Mouse (Mus musculus) Patski (cell line): Measurements from ENCODE around the gene Cpm. TPM values are rescaled to one million over a fixed set of nuclear protein-coding genes. Genes with fewer than 3 reads are reported as not detected.

Experiments
- ATAC-seq: fragments of 100-300 bp; one replicate; pipeline ENCODE4 v1.8.0; 2021
- CTCF ChIA-PET: fragments of 350-600 bp; sonication (Branson Sonifier 250); formaldehyde crosslinking; loops from one replicate; lab custom pipeline; 2022; ENCODE audit warnings: inconsistent platforms; lab: Charles Lee
- POLR2A ChIA-PET: fragments of 350-600 bp; sonication (Branson Sonifier 250); formaldehyde crosslinking; loops from one replicate; lab custom pipeline; 2022; ENCODE audit warnings: antibody characterized with exemption, inconsistent platforms; lab: Charles Lee
- DNase-seq: peaks from one replicate; pipeline ENCODE4 v3.0.0-alpha.2; 2011; ENCODE audit warnings: low read depth, low spot score
- H3K27me3 ChIP-seq: fragments of 371-371 bp; one replicate; pipeline ENCODE4 v1.5.1; 2021
- CTCF ChIP-seq: fragments of 100-300 bp; IDR thresholded peaks from one replicate; pipeline ENCODE4 v1.5.1; 2021
- in situ Hi-C: fragments of 300-500 bp; cut with MboI; formaldehyde crosslinking; loops from 3 replicates; pipeline ENCODE4 v1.11.1; 2018; ENCODE audit warnings: low pct_unique_long_range_greater_than_20kb, mixed read lengths
- polyA plus RNA-seq: library from polyadenylated mRNA; unstranded; gene quantifications from one replicate; pipeline ENCODE4 v1.2.3, GENCODE M21; 2021

Cpm gene
- polyA plus RNA-seq, 1 experiment from 2014 or later: 1.4 TPM

DNA sequence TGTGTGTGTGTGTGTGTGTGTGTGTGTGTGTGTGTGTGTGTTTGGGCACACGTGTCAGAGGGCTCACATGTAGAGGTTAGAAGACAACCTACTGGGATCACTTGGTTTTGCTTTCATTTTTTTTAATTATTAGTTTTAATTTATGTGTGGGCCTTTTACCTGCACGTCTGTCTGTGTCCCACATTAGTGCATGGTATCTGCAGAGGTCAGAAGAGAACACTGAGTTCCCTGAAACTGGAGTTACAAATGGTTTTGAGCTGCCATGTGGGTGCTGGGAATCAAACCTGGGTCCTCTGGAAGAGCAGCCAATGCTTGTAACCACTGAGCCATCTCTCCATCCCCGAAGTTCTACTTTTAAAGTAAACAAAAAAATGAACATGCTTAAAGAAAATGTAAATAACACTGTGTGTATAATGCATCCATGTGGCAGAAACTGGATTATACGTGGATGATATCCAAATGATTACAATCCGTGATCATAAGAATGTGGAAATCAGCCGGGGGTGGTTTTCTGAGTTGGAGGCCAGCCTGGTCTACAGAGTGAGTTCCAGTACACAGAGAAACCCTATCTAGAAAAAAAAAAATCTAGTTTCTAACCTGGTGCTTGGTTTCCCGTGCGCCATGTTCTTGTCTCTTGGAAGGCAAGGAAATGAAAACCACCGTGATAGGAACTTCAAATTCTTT, 37.8 kb downstream of the Cpm start:
- DNase-seq (no peak), ATAC-seq (no peak)
- ChIA-PET CTCF (no interaction called here), POLR2A (no interaction called here)
- no peak for TF ChIP-seq CTCF
- in situ Hi-C loops: loop anchor here (25.0 kb wide), 1 partner anchor 405 kb away; no protein-coding TSS in a partner anchor
- H3K27me3 ChIP-seq: no peaks in the 10 kb centered on the region

DNA sequence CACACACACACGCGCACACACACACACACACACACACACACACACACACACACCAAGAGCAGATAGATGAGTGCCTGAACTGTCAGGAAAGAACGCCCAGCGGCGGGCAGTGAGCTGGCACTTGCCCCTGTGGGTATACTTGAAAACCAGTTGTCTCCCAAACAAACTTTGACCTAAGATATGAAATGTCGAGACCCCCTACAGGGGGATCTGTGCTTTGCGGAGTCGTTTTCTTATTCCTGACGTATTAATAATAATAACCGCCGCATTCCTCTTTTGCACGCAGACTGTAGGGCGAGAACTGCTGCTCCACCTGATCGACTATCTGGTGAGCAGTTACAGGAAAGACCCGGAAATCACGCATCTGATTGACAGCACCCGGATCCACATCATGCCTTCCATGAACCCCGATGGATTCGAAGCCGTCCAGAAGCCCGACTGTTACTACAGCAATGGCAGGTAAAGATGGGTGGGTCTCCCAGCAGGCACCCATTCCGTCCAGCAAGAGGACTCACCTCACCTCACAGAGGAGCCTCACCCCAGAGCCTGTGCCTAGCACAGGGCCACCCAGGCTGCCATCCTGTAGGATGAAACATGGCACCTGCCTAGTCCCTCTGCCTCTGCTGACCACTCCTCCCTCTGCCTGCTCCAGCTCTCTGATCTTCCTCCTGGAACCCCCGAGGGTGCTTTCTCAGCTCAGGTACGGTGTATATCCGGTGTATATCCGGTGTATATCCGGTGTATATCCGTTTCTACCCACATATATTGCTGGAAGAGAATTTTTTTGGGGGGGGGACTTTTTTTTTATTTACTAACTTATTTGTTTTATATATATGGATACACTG, 38.6 kb downstream of the Cpm start:
- in situ Hi-C loops: loop anchor here (25.0 kb wide), 1 partner anchor 406 kb away; no protein-coding TSS in a partner anchor
- ATAC-seq (no peak), DNase-seq (no peak)
- ChIA-PET CTCF (no interaction called here), POLR2A (no interaction called here)
- no peaks in the 10 kb centered on the region for H3K27me3 ChIP-seq
- no peak for TF ChIP-seq CTCF

DNA sequence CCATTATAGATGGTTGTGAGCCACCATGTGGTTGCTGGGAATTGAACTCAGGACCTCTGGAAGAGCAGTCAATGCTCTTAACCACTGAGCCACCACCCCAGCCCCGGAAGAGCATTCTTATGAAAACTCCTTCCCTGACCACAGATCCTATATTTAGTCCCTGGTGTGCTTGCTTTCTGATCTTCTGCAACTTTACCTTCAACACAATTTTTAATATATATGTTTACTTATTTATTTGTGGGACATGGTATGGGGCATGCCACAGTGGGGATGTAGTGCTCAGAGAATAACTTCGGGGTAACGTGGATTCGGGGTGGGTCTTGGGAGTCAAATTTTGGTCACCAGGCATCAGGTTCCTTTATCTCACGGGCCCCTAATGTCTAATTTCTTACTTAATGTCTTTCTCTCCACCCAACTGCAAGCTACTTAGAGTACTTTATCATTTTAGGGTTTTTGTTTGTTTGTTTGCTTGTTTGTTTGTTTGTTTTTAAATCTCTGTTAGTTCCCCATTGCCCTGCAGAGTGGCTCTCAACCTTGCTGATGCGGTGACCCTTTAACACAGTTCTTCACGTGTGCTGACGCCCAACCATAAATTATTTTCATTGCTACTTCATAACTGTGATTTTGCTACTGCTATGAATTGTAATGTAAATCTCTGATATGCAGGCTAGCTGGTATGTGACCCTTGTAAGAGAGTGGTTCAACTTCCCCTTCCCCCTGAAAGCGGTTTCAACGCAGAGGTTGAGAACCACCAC, 39.4 kb downstream of the Cpm start:
- TF ChIP-seq CTCF: no peak
- POLR2A ChIA-PET: no interaction called here
- DNase-seq (no peak), ATAC-seq (no peak)
- no peaks in the 10 kb centered on the region for H3K27me3 ChIP-seq
- in situ Hi-C loops: loop anchor here (25.0 kb wide), 1 partner anchor 406 kb away; no protein-coding TSS in a partner anchor
- CTCF ChIA-PET: no interaction called here

DNA sequence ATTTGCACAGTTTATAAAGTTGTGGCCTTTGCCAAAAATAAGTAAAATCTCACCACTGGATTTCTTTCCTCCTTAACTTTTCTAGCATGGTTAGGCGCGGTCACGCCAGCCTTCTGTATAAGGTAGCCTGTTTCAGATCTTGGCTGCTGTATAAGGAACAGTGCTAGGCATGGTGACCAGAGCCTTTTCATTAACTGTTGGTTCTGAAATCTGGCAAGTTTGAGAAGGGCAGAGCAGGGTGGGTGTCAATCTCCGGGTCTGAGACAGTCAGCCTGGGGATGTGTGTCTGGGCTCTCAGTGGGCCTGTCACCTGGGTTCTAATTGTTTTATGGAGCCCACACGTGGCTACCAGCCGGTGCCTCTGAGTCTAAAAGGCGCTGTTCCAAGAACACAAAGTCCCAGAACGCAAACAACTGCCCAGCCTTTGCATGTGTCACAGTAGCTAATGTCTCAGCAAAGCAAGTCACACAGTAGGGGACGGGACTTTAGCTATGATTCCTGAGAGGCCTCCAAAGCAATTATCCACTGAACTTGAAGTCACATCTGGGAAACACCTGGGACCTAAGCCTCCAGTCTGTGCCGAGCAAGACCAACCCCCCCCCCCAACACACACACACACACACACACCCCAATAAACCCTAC, 40.3 kb downstream of the Cpm start:
- H3K27me3 ChIP-seq: no peaks in the 10 kb centered on the region
- in situ Hi-C loops: loop anchor here (25.0 kb wide), 1 partner anchor 407 kb away; no protein-coding TSS in a partner anchor
- ChIA-PET CTCF (interaction anchor here (0.6 to 1.2 kb wide), 2 partner anchors 9 to 197 kb away, joined by 3 read pairs; no protein-coding TSS in a partner anchor), POLR2A (interaction anchor here (0.6 kb wide), 1 partner anchor 297 kb away, joined by 4 read pairs; no protein-coding TSS in a partner anchor)
- TF ChIP-seq CTCF: no peak
- ATAC-seq: no peak
- no peak for DNase-seq

DNA sequence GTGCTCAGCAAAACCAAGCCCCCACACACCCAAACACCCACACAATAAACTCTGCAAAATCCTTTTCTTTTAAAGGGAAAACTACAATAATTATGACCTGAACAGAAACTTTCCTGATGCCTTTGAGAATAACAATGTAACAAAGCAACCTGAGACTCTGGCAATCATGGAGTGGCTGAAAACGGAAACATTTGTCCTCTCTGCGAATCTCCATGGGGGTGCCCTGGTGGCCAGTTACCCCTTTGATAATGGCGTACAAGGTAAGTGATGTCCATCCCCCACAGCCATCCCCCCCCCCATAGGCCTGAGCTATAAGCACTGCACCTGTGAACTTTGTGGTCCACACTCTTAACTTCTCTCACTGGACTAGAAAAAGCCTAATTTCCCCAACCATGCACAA, 40.8 kb downstream of the Cpm start:
- CTCF ChIA-PET: interaction anchor here (0.6 to 1.2 kb wide), 2 partner anchors 9 to 198 kb away, joined by 3 read pairs; no protein-coding TSS in a partner anchor
- in situ Hi-C loops: loop anchor here (25.0 kb wide), 1 partner anchor 408 kb away; no protein-coding TSS in a partner anchor
- POLR2A ChIA-PET: no interaction called here
- no peaks in the 10 kb centered on the region for H3K27me3 ChIP-seq
- ATAC-seq (no peak), DNase-seq (no peak)
- TF ChIP-seq CTCF: no peak

DNA sequence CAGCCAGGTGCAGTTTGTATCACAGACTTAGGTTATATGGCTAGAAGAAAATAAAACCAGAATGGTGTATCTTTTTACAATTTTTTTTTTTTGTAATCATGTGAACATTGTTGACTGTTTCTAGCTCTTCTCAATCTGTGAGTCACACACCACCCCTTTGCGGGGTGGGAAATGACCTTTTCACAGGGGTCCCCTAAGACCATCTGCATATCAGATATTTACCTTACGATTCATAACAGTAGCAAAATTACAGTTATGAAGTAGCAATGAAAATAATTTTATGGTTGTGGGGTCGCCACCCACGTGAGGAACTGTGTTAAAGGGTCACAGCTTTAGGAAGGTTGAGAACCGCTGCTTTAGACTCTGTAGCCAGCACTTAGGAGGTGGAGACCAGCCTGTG, 41.5 kb downstream of the Cpm start:
- no peaks in the 10 kb centered on the region for H3K27me3 ChIP-seq
- in situ Hi-C loops: loop anchor here (25.0 kb wide), 1 partner anchor 408 kb away; no protein-coding TSS in a partner anchor
- POLR2A ChIA-PET: no interaction called here
- CTCF ChIA-PET: interaction anchor here (1.2 kb wide), 1 partner anchor 199 kb away, joined by 3 read pairs; no protein-coding TSS in a partner anchor
- no peak for TF ChIP-seq CTCF
- ATAC-seq (no peak), DNase-seq (no peak)

DNA sequence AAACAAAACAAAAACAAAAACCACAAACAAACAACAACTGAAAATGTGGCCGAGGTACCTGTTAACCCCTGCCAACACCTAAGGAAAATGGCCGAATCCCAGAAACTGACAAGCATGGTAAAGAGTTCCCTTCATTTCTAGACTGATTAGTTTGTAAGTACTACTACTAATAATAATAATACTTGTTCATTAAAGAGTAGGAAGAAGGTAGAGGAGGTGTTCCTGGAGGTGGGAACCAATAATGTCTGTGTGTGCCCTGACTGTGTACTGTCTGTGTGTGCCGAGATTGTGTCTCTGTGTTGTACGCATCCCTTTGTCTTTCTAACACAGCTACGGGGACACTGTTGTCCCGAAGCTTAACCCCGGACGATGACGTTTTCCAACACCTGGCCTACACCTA, 42.0 kb downstream of the Cpm start:
- no peak for ATAC-seq

DNA sequence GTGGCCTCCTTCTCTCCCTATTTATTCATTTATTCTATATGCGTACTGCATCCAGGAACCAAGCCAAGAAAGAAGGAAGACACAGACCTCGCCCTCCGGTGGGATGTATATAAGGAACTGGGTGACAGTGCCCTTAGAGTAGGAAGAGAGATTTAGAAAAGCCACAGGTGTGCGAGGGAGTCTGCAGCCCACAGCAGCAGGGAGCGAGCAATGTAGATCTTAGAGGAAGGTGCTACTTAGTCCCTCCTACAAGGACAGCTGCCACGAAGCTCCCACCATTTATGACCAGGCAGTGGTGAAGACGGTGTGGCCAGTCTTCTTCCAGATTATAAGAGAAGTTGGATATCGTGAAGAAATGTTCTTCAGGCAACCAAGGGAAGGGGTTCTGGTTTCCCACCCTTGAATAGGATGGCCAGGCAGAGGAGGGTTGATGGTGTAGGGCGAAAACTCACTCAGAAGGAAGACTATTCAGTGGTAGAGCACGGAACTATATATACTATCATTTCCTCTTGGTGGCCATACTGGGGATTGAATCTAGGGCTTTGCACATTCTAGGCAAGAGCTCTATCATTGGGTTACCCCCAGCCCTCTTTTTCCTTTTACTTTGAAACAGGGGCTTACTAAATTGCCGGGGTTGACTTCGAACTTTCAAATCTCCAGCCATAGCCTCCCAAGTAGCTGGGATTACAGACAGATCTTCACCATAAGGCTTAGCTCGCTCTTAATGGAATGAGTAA, 42.8 kb downstream of the Cpm start:
- in situ Hi-C loops: loop anchor here (25.0 kb wide), 1 partner anchor 410 kb away; no protein-coding TSS in a partner anchor
- ChIA-PET CTCF (interaction anchor here (1.4 kb wide), 2 partner anchors 156 to 219 kb away, joined by 3 read pairs; no protein-coding TSS in a partner anchor), POLR2A (no interaction called here)
- H3K27me3 ChIP-seq: no peaks in the 10 kb centered on the region
- ATAC-seq (no peak), DNase-seq (no peak)
- no peak for TF ChIP-seq CTCF

More for the DNA sequence above, 42.0 kb downstream of the Cpm start:
- DNase-seq: no peak
- ChIA-PET POLR2A (no interaction called here), CTCF (no interaction called here)
- no peaks in the 10 kb centered on the region for H3K27me3 ChIP-seq
- no peak for TF ChIP-seq CTCF
- in situ Hi-C loops: loop anchor here (25.0 kb wide), 1 partner anchor 409 kb away; no protein-coding TSS in a partner anchor

DNA sequence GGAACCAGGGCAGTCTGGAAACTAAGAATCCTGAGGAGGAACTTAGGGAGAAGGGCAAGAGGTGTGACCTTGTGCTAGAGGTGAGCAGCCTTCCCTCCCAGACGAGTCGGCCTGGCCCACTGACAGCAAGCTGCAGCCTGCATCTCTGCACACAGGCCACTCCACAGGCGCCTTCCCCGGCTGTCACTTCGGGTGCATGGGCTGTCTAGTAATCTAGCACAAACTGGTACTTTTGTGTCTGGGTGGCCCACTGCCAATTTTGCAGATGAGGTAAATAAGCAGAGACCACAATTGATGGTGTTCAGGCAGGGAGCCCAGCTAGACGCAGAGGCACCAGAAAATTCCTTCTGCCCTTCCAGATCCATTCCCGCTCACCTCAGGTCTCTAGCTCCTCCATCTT, 43.4 kb downstream of the Cpm start:
- ChIA-PET POLR2A (no interaction called here), CTCF (interaction anchor here (1.4 kb wide), 2 partner anchors 157 to 220 kb away, joined by 3 read pairs; no protein-coding TSS in a partner anchor)
- TF ChIP-seq CTCF: no peak
- ATAC-seq (no peak), DNase-seq (no peak)
- H3K27me3 ChIP-seq: no peaks in the 10 kb centered on the region
- in situ Hi-C loops: loop anchor here (25.0 kb wide), 1 partner anchor 410 kb away; no protein-coding TSS in a partner anchor
